10 mouse cellular contexts compared by ENCODE assay signal in genomic region chr7:108972273-108972672, GRCm38 (mm10). TPM values are rescaled to one million over a fixed set of nuclear protein-coding genes. Genes with fewer than 3 reads are reported as not detected.
A peak's percentile ranks its signal among the peaks of the same experiment; 100 is the strongest.
DNase-seq lines count a peak whose midpoint lies in the region; ATAC-seq and TF ChIP-seq lines count a peak whose summit lies in the region.
"Had no signal": no experiment of that assay in that cellular context is flagged by ENCODE, and none has a peak within 500 bp of the region (broad histone marks: within the 10 kb centered on the region; RNA-seq: fewer than 3 reads in every experiment).

No protein-coding gene starts in this region.

- ATAC-seq in limb, embryonic 14.5 days (ENCODE audit: low FRiP score, low read depth): peak; percentile 23; the same call in 1 of the 2 replicates
- ATAC-seq: liver, embryonic 12.5 days; Patski had no signal

- no peaks in the 10 kb centered on the region for H3K9me3 ChIP-seq in limb, embryonic 14.5 days (ENCODE audit: control insufficient read depth, low read length)
- H3K9me3 ChIP-seq: liver, embryonic 12.5 days had no signal

- no peaks in the 10 kb centered on the region for H3K4me1 ChIP-seq in limb, embryonic 14.5 days (ENCODE audit: control insufficient read depth, insufficient read depth, low read length)
- H3K4me1 ChIP-seq: liver, embryonic 12.5 days had no signal

- H3K4me3 ChIP-seq in limb, embryonic 14.5 days (replicated peaks; ENCODE audit: low read length): no peak overlapping the region
- H3K4me3 ChIP-seq: liver, embryonic 12.5 days had no signal

- no peak overlapping the region for H3K4me2 ChIP-seq in limb, embryonic 14.5 days (replicated peaks; ENCODE audit: low read depth, low read length, severe bottlenecking)
- H3K4me2 ChIP-seq: liver, embryonic 12.5 days had no signal

- WGBS in limb, embryonic 14.5 days: 66% methylated on average over 6 of the region's 6 CpGs

- H3K27ac ChIP-seq in limb, embryonic 14.5 days (replicated peaks; ENCODE audit: low read depth, low read length): no peak overlapping the region
- H3K27ac ChIP-seq: liver, embryonic 12.5 days had no signal

- H3K27me3 ChIP-seq in limb, embryonic 14.5 days (ENCODE audit: control insufficient read depth, insufficient read depth, low read length): no peaks in the 10 kb centered on the region

- H3K36me3 ChIP-seq in limb, embryonic 14.5 days (ENCODE audit: control insufficient read depth, insufficient read depth, low read length): no peaks in the 10 kb centered on the region
- H3K36me3 ChIP-seq: liver, embryonic 12.5 days had no signal

- no peak for TF ChIP-seq POLR2A in limb, embryonic 14.5 days (IDR thresholded peaks at IDR 0.05; ENCODE audit: borderline replicate concordance, extremely low read depth, insufficient read depth, insufficient read length)

- no peak overlapping the region for H3K9ac ChIP-seq in limb, embryonic 14.5 days (ENCODE audit: low read depth, low read length, severe bottlenecking)
- H3K9ac ChIP-seq: liver, embryonic 12.5 days had no signal

- DNase-seq in Muller cell, postnatal 12 days (ENCODE audit: inconsistent ontology term): peak; percentile 30
- peak; percentile 70 for DNase-seq in adrenal gland, adult 8-10 months
- DNase-seq in embryo, embryonic 10.5 days (ENCODE audit: low spot score): peak; percentile 77
- DNase-seq in limb, embryonic 14.5 days (ENCODE audit: low spot score): no peak
- no peak for DNase-seq in B cell, adult 2 months
- no peak for DNase-seq in lung, adult 18-20 months
- no peak for DNase-seq in spleen, adult 18-20 months
- no peak for DNase-seq in thymus, postnatal 10 days (ENCODE audit: low spot score in 2 of 2)

RNA-seq across cellular contexts. Expression of gene Tub, which starts 22.1 kb away (rescaled TPM):
- 10 to 100 TPM; 36.0 to 70.2 (median 52.9) TPM for total RNA-seq in adrenal gland, adult 8-10 months (2022)
- polyA plus RNA-seq in limb, embryonic 14.5 days (2012; rRNA removed): 14.1 and 15.5 TPM in 2 replicates
- polyA plus RNA-seq in limb, embryonic 14.5 days (2014; fragmentation: Nextera tagmentation; extraction: Ambion mirVana): 4.0 TPM in 2 replicates

RNA-seq across cellular contexts. Expression of gene Eif3f, which starts 38.1 kb away (rescaled TPM):
- 100 to 1,000 TPM; 133 to 158 (median 151) TPM for total RNA-seq in adrenal gland, adult 8-10 months (2022)
- 122 and 141 TPM in 2 replicates for polyA plus RNA-seq in limb, embryonic 14.5 days (2012; rRNA removed)
- 120 and 123 TPM in 2 replicates for polyA plus RNA-seq in limb, embryonic 14.5 days (2014; fragmentation: Nextera tagmentation; extraction: Ambion mirVana)

RNA-seq across cellular contexts. Expression of gene Nlrp10, which starts 42.3 kb away (rescaled TPM):
- under 1 TPM; 0.09 to 0.38 (median 0.24) TPM for total RNA-seq in adrenal gland, adult 8-10 months (2022)
- polyA plus RNA-seq in limb, embryonic 14.5 days (2012; rRNA removed): 0.10 and 0.19 TPM in 2 replicates
- polyA plus RNA-seq in limb, embryonic 14.5 days (2014; fragmentation: Nextera tagmentation; extraction: Ambion mirVana): 0.10 and 0.25 TPM in 2 replicates

Comparison
In these comparisons a context has a peak if more than half of its experiments do, and no peak if none do; other contexts are left out.
1. DNase-seq: peak in Muller cell, postnatal 12 days (single experiment), adrenal gland, adult 8-10 months (single experiment) and embryo, embryonic 10.5 days (single experiment); none in limb, embryonic 14.5 days (single experiment), B cell, adult 2 months (0 of 2), lung, adult 18-20 months (0 of 2), spleen, adult 18-20 months (0 of 2) and thymus, postnatal 10 days (0 of 2).